Mouse (Mus musculus): ENCODE measurements around the gene 4931406C07Rik.

4931406C07Rik gene

DNA sequence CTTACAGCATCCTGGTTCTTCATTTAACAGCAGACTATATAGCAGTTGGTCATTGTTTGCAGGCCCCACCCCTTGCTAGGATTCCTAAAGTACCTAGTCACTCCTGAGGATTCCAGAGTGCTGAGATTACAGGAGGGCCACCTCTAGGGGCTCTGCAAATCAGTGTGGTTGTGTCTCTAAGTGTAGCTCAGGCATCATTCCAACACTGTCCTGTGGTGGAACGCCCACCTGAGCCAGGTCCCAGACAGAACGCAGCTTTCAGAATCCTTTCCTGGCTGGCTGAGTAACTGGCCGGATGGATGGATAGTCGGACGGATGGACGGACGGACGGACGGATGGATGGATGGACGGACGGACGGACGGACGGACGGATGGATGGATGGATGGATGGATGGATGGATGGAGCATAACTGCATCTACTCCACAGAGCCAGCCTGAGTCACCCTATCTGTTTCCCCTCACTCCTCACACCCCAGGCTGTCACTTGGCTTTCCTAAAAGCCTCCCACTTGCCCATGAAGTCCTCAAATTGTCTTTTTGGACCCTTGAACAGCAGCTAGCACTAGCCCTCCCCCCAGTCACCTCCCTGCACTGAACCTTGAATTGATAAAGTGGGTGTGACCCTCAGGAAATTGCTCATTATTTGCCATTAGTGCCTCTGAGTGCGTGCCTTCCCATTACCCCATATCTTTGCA lies 67.8 kb downstream of the 4931406C07Rik start:
- no peak for DNase-seq (ENCODE audit: low spot score)

DNA sequence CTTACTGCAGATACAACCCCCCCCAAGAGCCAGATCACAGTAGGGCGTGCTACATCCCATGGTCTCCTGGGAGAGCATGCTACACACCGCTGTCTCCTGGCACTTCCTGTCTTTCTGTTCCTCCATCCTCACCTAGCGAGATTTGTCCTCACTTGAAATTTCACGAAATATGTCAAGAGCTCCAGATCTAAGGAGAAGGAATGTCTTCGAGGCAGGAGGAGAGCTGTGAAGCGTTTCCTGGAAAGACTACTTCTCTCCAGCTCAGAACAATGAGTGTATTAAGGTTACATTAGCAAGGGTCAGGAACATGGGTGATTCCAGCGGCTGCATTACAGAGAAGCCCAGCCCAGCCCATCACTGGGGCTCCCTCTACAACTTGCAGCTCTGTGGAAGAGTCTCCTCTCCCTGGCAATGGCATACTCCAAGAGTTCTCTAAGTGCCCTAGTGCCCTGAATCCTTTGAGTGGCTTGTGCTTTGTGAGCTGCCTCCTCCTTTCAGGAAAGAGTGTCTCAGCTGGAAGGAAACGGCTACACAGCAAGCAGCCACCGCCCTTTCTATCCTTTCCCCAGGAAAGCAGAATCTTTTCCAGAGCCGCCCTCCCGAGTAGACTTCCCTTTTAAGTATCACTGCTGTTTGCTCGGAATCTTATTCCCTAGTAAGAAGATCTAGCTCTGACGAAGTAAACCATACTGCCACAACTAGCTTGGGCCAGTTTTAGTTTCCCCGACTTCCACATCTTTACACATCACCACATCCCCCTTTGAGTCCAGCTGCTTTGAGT lies 68.5 kb downstream of the 4931406C07Rik start:
- DNase-seq (ENCODE audit: low spot score): no peak

DNA sequence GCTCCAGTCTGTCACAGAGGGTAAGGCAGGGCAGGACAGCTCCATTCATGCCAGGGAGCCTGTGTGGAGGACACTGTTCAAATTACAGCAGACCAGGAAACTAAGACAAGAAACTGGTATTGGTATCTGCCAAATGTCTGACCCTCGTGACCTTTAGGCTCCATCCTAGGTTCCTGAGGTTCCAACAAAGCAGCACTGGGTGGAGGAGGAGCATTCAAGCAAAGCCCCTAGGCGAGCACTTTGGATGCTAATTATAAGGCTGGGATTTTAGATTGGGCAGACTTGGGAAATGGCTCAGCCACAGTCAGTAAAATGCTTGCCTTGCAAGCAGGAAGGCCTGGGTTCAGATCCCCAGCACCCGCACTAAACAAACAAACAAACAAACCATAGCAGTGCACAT lies 70.3 kb downstream of the 4931406C07Rik start:
- no peak for DNase-seq (ENCODE audit: low spot score)

DNA sequence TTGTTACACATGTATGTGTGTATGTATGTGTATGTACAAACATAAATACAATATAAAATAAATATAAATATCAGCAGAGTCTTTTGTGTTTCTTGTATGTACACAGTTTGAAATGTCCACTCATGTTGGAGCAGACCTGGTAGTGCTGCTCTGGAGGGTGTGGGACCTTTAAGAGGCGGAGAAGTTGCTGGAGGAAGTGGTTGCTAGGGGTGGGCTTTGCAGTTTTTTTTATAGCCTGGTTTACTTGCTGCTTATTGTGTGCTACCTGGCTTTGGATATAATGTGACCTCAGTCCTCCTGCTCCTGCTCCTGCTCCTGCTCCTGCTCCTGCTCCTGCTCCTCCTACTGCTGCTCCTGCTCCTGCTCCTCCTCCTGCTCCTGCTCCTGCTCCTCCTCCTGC lies 72.6 kb downstream of the 4931406C07Rik start:
- no peak for DNase-seq (ENCODE audit: low spot score)

All from c-Kit-positive CD71-positive TER-119-positive erythroid progenitor cells, embryonic 14.5 days (primary cell).